Mouse (Mus musculus): ENCODE results near the gene Slc45a1.
A peak's percentile ranks its signal among the peaks of the same experiment; 100 is the strongest.

DNA sequence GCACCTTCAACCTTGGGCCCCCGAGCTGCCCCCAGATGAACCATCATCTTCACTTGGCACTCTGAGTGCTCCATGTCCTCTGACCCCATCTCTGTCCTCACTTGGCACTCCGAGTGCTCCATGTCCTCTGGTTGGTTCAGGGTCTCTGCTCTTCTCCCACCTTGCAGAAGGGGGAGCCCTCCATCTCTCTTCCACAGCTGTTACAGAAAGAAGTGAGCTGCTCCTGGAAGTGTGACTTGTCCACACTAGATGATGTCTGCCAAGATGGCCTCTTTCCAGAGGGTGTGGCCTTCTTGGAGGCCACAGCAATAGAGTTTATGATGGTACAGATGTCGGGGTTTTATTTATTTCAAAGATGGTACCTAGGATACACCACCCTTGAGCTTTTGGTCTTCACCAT is 38.8 kb upstream of the Slc45a1 start:
- TF ChIP-seq CTCF (IDR thresholded peaks at IDR 0.05; ENCODE audit: low read depth) (peak; percentile 70), EP300 (optimal IDR thresholded peaks at IDR 0.05) (no peak)
